Mouse (Mus musculus) midbrain, embryonic 10.5 days (tissue): ENCODE data around the gene Leng8. TPM values are rescaled to one million over a fixed set of nuclear protein-coding genes. Genes with fewer than 3 reads are reported as not detected.

ENCODE experiments used
- DNase-seq: peaks from one replicate; pipeline ENCODE4 v3.0.0-alpha.2; 2017; ENCODE audit warnings: low spot score
- H3K27ac ChIP-seq: fragments of 300-500 bp; sonication (generic); replicated peaks from 2 replicates; pipeline ENCODE4 v1.5.1; 2016; ENCODE audit warnings: mild to moderate bottlenecking
- H3K27me3 ChIP-seq: fragments of 300-500 bp; sonication (generic); 2 replicates; pipeline ENCODE4 v1.6.1; 2016; ENCODE audit warnings: low read depth, mild to moderate bottlenecking; ENCODE audit not compliant: poor library complexity, severe bottlenecking
- H3K36me3 ChIP-seq: fragments of 300-500 bp; sonication (generic); 2 replicates; pipeline ENCODE4 v1.6.1; 2016; ENCODE audit warnings: mild to moderate bottlenecking, moderate library complexity
- H3K4me1 ChIP-seq: fragments of 300-500 bp; sonication (generic); 2 replicates; pipeline ENCODE4 v1.6.1; 2016
- H3K4me3 ChIP-seq: fragments of 300-500 bp; sonication (generic); 2 replicates; pipeline ENCODE4 v1.5.1; 2016; ENCODE audit warnings: mild to moderate bottlenecking, moderate library complexity
- H3K9me3 ChIP-seq: fragments of 300-500 bp; sonication (generic); replicated peaks from 2 replicates; pipeline ENCODE4 v1.6.1; 2016; ENCODE audit warnings: mild to moderate bottlenecking
- WGBS: fragments of 180-500 bp; shearing (Covaris S2); methylation state at CpG from one replicate; pipeline ENCODE4 v1.1.7; 2016; 5-methylcytosine and 5-hydroxymethylcytosine counted together
- polyA plus RNA-seq: library from polyadenylated mRNA; unstranded; fragments of >200 nt; fragmentation: Nextera tagmentation; extraction: Ambion mirVana; gene quantifications from 2 replicates; pipeline ENCODE4 v1.2.1, GENCODE M21; 2016

Gene Leng8
- polyA plus RNA-seq, 1 experiment from 2014 or later: 63.1 TPM

DNA sequence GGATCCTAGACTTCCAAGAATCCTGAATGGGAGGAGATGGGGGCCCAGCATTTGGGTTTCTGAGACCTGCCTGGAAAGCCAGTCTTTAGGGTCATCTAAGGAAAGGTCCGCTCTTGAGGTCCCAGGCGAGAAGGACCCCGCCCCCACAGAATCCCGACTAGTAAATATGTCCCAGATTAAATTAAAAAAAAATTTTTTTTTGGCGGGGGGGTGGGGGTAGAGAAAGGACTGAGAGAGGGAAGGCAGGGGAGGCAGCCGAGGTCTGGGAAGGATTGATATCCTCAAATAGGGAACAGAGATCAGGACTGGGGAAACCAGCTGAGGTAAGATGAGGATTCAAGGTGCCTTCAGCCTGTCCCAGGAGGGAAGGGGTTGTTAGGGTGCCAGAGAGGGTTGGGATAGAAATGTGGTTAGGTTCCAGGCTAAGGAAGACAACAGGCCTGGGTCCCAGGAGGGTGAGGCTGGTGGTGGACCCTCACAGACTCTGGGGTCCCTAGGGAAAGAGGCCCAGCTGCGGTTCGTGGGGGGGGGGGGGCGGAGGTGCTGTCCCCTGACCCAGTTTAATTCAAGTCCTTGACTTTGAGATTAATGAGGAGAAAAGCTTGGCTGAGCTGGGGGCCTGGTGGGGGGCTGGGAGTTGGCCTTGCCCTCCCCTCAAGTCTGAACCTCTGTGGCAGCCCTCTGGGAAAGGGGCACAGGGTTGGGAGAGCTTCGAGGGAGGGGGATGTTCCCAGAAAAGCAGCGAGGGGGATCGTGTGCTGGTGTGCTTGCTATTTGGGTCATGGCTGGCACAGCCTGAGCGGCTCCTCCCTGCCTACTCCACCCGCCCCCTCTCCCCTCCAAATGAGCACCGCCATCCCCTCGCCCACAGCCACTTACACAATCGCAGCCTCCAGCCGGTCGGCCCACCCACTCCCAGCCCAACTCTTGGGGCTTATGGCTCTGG is 16.6 kb upstream of the Leng8 start:
- H3K27ac ChIP-seq: peak overlapping the region; percentile 94

DNA sequence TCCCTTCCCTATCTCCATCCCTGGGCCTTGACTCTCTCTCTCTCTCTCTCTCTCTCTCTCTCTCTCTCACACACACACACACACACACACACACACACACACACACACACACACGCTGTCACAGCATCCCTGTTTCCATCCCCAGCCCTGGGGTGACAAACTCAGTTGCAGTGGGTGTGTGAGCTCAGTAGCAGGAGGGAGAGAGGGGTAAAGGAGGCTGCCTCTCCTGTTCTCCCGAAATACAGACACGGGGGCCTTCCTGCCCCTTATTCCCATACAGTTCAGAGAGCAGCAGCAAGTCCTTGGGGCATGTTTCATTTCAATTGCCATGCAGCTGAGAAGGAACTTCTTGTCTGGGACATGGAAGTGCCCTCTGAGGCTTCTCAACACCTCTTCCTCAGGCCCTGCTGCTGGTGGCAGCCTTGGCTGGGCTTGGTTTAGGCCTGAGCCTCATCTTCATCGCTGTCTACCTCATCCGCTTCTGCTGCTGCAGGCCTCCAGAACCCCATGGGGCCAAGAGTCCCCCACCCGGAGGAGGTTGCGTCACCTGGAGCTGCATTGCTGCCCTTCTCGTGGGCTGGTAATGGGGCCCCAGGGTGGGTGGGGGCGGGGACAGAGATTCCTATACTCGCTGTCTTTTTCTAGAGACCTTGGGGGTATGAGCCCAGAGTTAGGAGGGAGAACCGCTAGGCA is 14.6 kb upstream of the Leng8 start:
- Histone ChIP-seq H3K4me1 (peaks cover 69% of the 10 kb centered on the region), H3K9me3 (no peaks in the 10 kb centered on the region), H3K27ac (peak overlapping the region; percentile 94), H3K36me3 (peaks cover 12% of the 10 kb centered on the region), H3K27me3 (peaks cover 31% of the 10 kb centered on the region), H3K4me3 (peak overlapping the region; percentile 86)
- DNase-seq: no peak
- WGBS: 53% methylated on average over 11 of the region's 11 CpGs

More for the DNA sequence above, 16.6 kb upstream of the Leng8 start:
- Histone ChIP-seq H3K36me3 (peaks cover under 1% of the 10 kb centered on the region; the same call in 1 of the 2 replicates), H3K27me3 (peaks cover 31% of the 10 kb centered on the region), H3K4me3 (peak overlapping the region; percentile 86), H3K9me3 (no peaks in the 10 kb centered on the region), H3K4me1 (peaks cover 62% of the 10 kb centered on the region)
- 17% methylated on average over 18 of the region's 19 CpGs for WGBS
- DNase-seq: no peak

DNA sequence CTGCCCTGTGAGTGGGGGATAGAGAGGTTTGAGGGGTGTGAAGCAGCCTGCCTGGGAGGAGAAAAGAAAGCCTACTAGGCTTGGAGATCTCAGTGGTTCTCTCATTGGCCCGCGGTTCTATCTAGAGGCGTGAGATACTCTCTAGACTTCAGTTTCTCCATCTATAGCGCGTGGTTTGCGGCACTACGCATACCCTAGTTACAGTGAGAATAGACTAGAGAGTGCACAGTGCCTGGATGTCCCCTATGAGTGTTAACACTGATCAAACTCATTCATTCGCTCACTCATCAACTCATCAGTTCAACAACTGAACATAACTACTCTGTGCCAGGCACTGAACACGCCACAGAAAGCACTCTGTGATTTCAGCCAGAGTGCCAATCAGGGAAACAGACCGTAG is 14.1 kb upstream of the Leng8 start:
- Histone ChIP-seq H3K9me3 (no peaks in the 10 kb centered on the region), H3K27ac (peak overlapping the region; percentile 94), H3K27me3 (peaks cover 31% of the 10 kb centered on the region), H3K4me1 (peaks cover 69% of the 10 kb centered on the region), H3K4me3 (peak overlapping the region; percentile 86), H3K36me3 (peaks cover 17% of the 10 kb centered on the region)
- 87% methylated on average over 10 of the region's 10 CpGs for WGBS
- DNase-seq: no peak

DNA sequence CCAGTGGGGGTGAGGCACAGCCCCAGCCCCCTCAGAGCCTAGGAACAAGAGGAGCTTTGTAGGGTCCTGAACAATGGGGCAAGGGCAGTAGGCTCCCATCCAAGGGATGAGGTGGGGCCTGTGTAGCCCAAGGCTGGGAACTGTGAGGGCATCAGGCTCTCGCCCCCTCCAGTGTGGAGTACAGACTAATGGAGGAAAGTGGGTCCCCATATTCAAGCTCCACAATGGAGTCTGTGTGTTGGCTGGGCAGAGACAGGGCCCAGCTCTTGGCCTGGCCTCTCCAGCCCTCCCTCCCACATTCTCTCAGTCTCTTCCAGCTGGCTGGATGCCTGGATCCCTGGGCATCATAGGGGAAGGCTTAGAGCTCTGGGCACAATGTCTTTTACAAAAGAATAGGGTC is 13.1 kb upstream of the Leng8 start:
- peaks cover 69% of the 10 kb centered on the region for H3K4me1 ChIP-seq
- peaks cover 29% of the 10 kb centered on the region for H3K27me3 ChIP-seq
- peak overlapping the region; percentile 86 for H3K4me3 ChIP-seq
- 24% methylated on average over 1 of the region's 1 CpGs for WGBS
- H3K27ac ChIP-seq: peak overlapping the region; percentile 94
- no peaks in the 10 kb centered on the region for H3K9me3 ChIP-seq
- peaks cover 26% of the 10 kb centered on the region for H3K36me3 ChIP-seq
- DNase-seq: peak; percentile 58

DNA sequence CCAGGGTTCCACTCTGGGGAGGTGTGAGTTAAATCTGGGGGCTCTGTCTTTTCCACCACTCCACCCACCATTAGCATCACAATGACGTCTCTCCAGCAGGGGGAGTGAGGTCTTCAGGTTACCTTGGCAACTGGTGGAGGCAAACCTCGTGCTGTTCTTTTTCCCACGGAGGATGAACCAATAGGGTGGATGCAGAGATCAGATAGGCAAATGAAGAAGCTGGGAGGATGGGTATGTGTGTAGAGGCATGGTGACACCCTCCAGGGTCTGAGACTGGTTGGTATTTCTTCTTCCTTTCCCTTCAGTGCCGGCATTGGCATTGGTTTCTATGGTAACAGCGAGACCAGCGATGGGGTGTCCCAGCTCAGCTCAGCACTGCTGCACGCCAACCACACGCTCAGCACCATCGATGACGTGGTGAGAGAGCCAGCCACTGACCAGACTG is 12.5 kb upstream of the Leng8 start:
- peak overlapping the region; percentile 94 for H3K27ac ChIP-seq
- H3K9me3 ChIP-seq: no peaks in the 10 kb centered on the region

DNA sequence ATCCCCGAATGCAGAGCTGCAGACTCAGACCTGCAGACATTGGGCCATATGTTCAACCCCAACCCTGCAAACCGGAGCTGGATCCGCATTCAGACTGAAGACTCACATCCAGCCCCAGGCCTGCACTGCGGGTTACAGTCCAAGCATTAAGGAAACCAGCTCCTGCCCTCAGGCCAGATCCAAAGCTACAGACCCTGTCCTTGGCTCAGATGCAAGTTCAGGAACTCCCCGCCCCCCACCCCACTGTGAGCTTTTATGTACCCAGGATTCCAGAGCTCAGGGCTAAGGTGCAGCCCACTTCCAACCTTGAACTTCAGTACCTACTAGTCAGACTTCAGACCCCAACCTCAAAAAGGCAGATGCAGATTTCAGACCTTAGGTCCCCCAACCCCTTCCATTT is 12.0 kb upstream of the Leng8 start:
- Histone ChIP-seq H3K27ac (peak overlapping the region; percentile 94), H3K9me3 (no peaks in the 10 kb centered on the region), H3K4me3 (peak overlapping the region; percentile 86), H3K4me1 (peaks cover 61% of the 10 kb centered on the region), H3K27me3 (peaks cover 17% of the 10 kb centered on the region; the same call in 1 of the 2 replicates), H3K36me3 (peaks cover 36% of the 10 kb centered on the region)
- no peak for DNase-seq
- WGBS: 12% methylated on average over 5 of the region's 5 CpGs

More for the DNA sequence above, 12.5 kb upstream of the Leng8 start:
- peak overlapping the region; percentile 86 for H3K4me3 ChIP-seq
- H3K27me3 ChIP-seq: peaks cover 23% of the 10 kb centered on the region
- WGBS: 0% methylated on average over 10 of the region's 10 CpGs
- peak; percentile 86 for DNase-seq
- H3K36me3 ChIP-seq: peaks cover 32% of the 10 kb centered on the region
- H3K4me1 ChIP-seq: peaks cover 66% of the 10 kb centered on the region

DNA sequence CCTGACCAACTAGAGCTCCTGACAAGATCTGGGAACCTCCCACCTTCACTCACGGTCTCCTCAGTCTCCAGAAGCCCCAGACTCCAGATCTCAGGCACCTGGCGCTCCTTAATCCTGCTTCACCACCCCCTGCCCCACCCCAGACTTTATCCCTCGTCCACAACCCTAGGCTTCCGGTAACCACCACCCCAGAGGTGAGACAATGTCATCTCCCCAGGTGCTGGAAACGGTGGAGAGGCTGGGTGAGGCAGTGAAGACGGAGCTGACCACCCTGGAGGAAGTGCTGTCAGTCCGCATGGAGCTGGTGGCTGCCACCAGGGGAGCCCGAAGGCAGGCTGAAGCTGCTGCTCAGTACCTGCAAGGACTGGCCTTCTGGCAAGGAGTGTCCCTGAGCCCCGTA is 11.5 kb upstream of the Leng8 start:
- Histone ChIP-seq H3K4me3 (peak overlapping the region; percentile 29; the same call in 1 of the 2 replicates), H3K4me1 (peaks cover 56% of the 10 kb centered on the region), H3K27me3 (peaks cover 13% of the 10 kb centered on the region; the same call in 1 of the 2 replicates), H3K27ac (peak overlapping the region; percentile 94), H3K36me3 (peaks cover 37% of the 10 kb centered on the region), H3K9me3 (no peaks in the 10 kb centered on the region)
- DNase-seq: no peak
- 27% methylated on average over 9 of the region's 9 CpGs for WGBS

DNA sequence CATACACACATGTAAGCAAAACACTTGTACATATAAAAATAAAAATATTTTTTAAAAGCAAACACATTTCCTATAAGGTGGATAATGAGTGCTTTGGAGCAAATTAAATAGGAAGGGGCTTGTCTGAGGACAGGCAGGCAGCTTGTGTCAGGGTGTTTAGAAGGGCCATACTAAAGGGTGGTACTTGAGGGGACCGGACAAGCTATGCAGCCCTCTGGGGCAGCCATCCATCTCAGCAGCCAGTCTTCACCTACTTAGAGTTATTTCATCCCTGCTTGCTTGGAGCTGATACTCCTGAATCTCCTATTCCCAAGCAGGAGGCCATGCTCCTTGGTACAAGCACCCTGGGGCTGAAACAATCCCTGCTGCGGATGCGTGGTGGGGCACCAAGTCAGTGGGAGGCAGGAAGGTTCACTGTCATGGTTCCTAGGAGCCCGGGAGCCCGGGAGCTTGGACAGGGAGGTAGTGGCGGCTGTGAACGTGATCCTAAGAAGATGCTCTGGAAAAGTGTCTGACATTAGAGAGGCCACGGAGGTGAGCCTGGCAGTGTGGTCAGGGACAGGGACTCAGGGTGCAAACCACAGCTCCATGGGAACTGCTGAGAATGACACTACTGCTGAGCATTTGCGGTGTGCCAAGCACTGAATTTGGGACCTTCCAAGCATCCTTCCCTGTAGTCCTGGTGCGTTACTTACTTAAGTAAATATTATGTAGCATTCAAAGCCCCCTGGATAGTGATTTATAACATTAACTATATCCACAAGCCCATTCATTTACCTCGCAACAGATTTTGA is 9.7 kb upstream of the Leng8 start:
- Histone ChIP-seq H3K4me3 (no peak overlapping the region), H3K27ac (no peak overlapping the region), H3K27me3 (no peaks in the 10 kb centered on the region), H3K4me1 (peaks cover 45% of the 10 kb centered on the region), H3K9me3 (no peaks in the 10 kb centered on the region), H3K36me3 (peaks cover 54% of the 10 kb centered on the region)
- DNase-seq: no peak
- WGBS: 87% methylated on average over 11 of the region's 11 CpGs

DNA sequence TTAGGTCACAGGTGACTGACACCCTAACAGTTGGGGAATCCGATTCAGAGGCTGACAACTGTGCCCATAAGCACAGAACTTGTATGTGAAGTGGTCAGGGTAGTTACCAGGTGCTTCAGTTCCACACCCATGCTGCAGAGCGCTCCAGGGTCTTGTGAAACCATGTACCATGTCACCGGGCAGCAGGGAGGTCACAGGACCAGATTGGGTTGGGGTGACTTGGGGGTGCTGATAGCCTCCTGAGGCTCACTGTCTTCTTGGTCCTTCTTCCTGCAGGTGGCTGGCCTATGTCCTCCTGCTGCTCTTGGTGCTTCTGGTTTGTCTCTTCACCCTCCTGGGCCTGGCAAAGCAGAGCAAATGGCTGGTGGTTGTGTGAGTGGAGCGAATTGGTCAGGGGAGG is 8.9 kb upstream of the Leng8 start:
- no peak for DNase-seq
- peaks cover 38% of the 10 kb centered on the region for H3K4me1 ChIP-seq
- 89% methylated on average over 4 of the region's 4 CpGs for WGBS
- H3K27me3 ChIP-seq: no peaks in the 10 kb centered on the region
- no peak overlapping the region for H3K27ac ChIP-seq
- no peak overlapping the region for H3K4me3 ChIP-seq
- no peaks in the 10 kb centered on the region for H3K9me3 ChIP-seq
- H3K36me3 ChIP-seq: peaks cover 61% of the 10 kb centered on the region

DNA sequence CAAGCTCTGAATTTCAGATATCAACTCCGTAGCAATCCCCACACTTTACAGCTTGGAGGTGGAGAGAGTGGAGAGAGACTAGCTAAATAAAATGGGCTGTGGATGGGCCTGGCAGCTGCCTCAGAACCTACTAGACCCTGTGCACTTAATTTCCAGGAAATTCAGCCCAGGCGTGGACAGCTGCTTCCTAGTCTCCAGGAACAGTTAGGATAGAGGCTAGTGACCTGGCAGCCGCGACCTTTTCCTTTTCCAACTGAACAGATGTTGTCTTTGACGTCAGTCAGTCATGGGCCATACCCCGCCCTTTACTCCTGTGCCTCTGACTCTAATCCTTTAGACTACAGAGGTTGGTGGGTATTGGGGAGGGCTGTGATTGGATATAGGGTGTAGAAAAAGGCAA is 8.0 kb upstream of the Leng8 start:
- Histone ChIP-seq H3K27ac (no peak overlapping the region), H3K4me1 (peaks cover 28% of the 10 kb centered on the region), H3K27me3 (no peaks in the 10 kb centered on the region), H3K4me3 (no peak overlapping the region), H3K9me3 (no peaks in the 10 kb centered on the region), H3K36me3 (peaks cover 70% of the 10 kb centered on the region)
- DNase-seq: no peak
- WGBS: 67% methylated on average over 6 of the region's 6 CpGs

DNA sequence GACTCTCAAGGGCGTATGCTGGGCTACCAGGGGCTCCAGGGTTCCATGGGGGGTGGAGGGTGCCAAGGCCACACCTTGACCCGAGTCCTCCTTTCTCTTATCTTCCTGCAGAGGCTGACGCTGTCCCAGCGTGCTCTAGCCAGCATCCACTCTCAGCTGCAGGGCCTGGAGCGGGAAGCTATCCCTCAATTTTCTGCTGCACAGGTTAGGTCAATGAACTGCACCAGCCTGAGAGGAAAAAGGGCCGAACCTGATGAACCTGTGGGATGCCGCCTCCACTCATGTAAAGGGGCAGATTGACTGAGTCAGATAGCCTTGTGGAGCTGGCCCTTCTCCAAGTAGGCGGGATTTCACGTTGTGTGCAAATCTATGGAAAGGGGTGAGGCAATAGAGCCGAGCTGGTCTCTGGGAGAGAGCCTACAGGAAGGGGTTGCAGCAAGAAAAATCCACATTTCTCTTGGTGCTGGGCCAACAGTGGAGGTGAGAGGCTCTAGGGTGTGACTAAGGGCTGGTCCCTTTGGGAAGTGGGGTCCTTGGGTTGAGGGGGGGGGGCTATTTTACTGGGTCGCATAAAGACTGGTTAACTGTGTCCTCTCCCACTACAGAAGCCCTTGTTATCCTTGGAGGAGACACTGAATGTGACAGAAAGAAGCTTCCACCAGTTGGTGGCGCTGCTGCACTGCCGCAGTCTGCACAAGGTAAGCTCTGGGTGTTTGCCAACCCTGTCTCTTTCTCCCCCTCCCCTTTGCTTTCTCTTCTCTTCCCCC is 6.0 kb upstream of the Leng8 start:
- no peaks in the 10 kb centered on the region for H3K9me3 ChIP-seq
- 47% methylated on average over 13 of the region's 13 CpGs for WGBS
- DNase-seq: peak; percentile 76
- H3K27me3 ChIP-seq: no peaks in the 10 kb centered on the region
- H3K27ac ChIP-seq: peak overlapping the region; percentile 55
- peaks cover 67% of the 10 kb centered on the region for H3K36me3 ChIP-seq
- H3K4me1 ChIP-seq: peaks cover 15% of the 10 kb centered on the region
- H3K4me3 ChIP-seq: no peak overlapping the region
